Mouse (Mus musculus): ENCODE results near the gene 4930550C14Rik. TPM values are rescaled to one million over a fixed set of nuclear protein-coding genes. Genes with fewer than 3 reads are reported as not detected.

Gene 4930550C14Rik
- total and polyA plus RNA-seq, 2 experiments from 2014 or later, result 0.26 to 0.59 TPM

GRCm38 (mm10) chr9:53452038-53452437 lies 49.9 kb downstream of the 4930550C14Rik start:
- Histone ChIP-seq H3K27me3 (ENCODE audit: insufficient read depth, low read length) (no peaks in the 10 kb centered on the region), H3K27ac (no peak overlapping the region), H3K4me2 (ENCODE audit: low read depth, low read length) (no peak overlapping the region), H3K9ac (replicated peaks; ENCODE audit: low read length) (no peak overlapping the region), H3K4me1 (ENCODE audit: insufficient read depth, low read length) (no peaks in the 10 kb centered on the region), H3K9me3 (ENCODE audit: low read length) (no peaks in the 10 kb centered on the region), H3K36me3 (ENCODE audit: insufficient read depth, low read length) (peaks cover 16% of the 10 kb centered on the region; the same call in 1 of the 2 replicates), H3K4me3 (ENCODE audit: low read length) (no peak overlapping the region)
- no peak for TF ChIP-seq CTCF (IDR thresholded peaks at IDR 0.05; ENCODE audit: low read depth)
- DNase-seq (ENCODE audit: low spot score) (no peak), ATAC-seq (no peak)
- 97% methylated on average over 2 of the region's 2 CpGs for WGBS

- H3K4me2 ChIP-seq (ENCODE audit: low read depth, low read length), result no peak overlapping the region
- no peak overlapping the region for H3K27ac ChIP-seq
- ATAC-seq, result no peak
- no peak for TF ChIP-seq CTCF (IDR thresholded peaks at IDR 0.05; ENCODE audit: low read depth)
- H3K36me3 ChIP-seq (ENCODE audit: insufficient read depth, low read length), result no peaks in the 10 kb centered on the region
- H3K9ac ChIP-seq (replicated peaks; ENCODE audit: low read length), result no peak overlapping the region
- 79% methylated on average over 9 of the region's 9 CpGs for WGBS
- no peak overlapping the region for H3K4me3 ChIP-seq (ENCODE audit: low read length)
- DNase-seq (ENCODE audit: low spot score), result no peak
- no peaks in the 10 kb centered on the region for H3K4me1 ChIP-seq (ENCODE audit: insufficient read depth, low read length)
- no peaks in the 10 kb centered on the region for H3K27me3 ChIP-seq (ENCODE audit: insufficient read depth, low read length)
- no peaks in the 10 kb centered on the region for H3K9me3 ChIP-seq (ENCODE audit: low read length)
Observed at GRCm38 (mm10) chr9:53472806-53473518, 70.8 kb downstream of the 4930550C14Rik start.

Small RNAs within 50 kb of the gene (microRNA-seq; reads per million reads assigned to microRNA genes)
- gene Mir130c, result 0 reads per million in 2 experiments

Other genes starting within 250 kb of the 4930550C14Rik start
- gene Ddx10, start 154.3 kb upstream of the 4930550C14Rik start, total RNA-seq (2014; rRNA removed), result 6.8 and 6.9 TPM in 2 replicates
- 18.9 and 22.1 TPM in 2 replicates for gene Ddx10, start 154.3 kb upstream of the 4930550C14Rik start, polyA plus RNA-seq (2015; fragmentation: Nextera tagmentation; extraction: Ambion mirVana)
- 0.86 and 0.99 TPM in 2 replicates for gene Exph5, start 100.7 kb upstream of the 4930550C14Rik start, total RNA-seq (2014; rRNA removed)
- gene Exph5, start 100.7 kb upstream of the 4930550C14Rik start, polyA plus RNA-seq (2015; fragmentation: Nextera tagmentation; extraction: Ambion mirVana), result 0.36 and 0.47 TPM in 2 replicates
- 5.5 and 6.8 TPM in 2 replicates for gene Kdelc2, start 18.3 kb upstream of the 4930550C14Rik start, total RNA-seq (2014; rRNA removed)
- 8.1 and 8.7 TPM in 2 replicates for gene Kdelc2, start 18.3 kb upstream of the 4930550C14Rik start, polyA plus RNA-seq (2015; fragmentation: Nextera tagmentation; extraction: Ambion mirVana)
- gene Atm, start 134.4 kb downstream of the 4930550C14Rik start, total RNA-seq (2014; rRNA removed), result 6.4 and 10.8 TPM in 2 replicates
- 6.4 and 7.3 TPM in 2 replicates for gene Atm, start 134.4 kb downstream of the 4930550C14Rik start, polyA plus RNA-seq (2015; fragmentation: Nextera tagmentation; extraction: Ambion mirVana)
- 10.7 and 24.1 TPM in 2 replicates for gene Npat, start 134.7 kb downstream of the 4930550C14Rik start, total RNA-seq (2014; rRNA removed)
- 8.1 and 8.9 TPM in 2 replicates for gene Npat, start 134.7 kb downstream of the 4930550C14Rik start, polyA plus RNA-seq (2015; fragmentation: Nextera tagmentation; extraction: Ambion mirVana)
- gene Acat1, start 208.1 kb downstream of the 4930550C14Rik start, total RNA-seq (2014; rRNA removed), result 110 and 114 TPM in 2 replicates
- gene Acat1, start 208.1 kb downstream of the 4930550C14Rik start, polyA plus RNA-seq (2015; fragmentation: Nextera tagmentation; extraction: Ambion mirVana), result 195 and 197 TPM in 2 replicates